Mouse (Mus musculus) erythroblast, adult 5-6 weeks (primary cell): ENCODE measurements around the gene Pde6c. TPM values are rescaled to one million over a fixed set of nuclear protein-coding genes. Genes with fewer than 3 reads are reported as not detected.

Experiments
- ATAC-seq: replicated peaks from 2 replicates; pipeline ENCODE4 v1.8.0; 2016; ENCODE audit warnings: moderate number of reproducible peaks, mild to moderate bottlenecking, moderate TSS enrichment, inconsistent platforms; ENCODE audit not compliant: poor library complexity, low FRiP score, severe bottlenecking
- total RNA-seq, 2 experiments: library from RNA; stranded (forward) in 1 of 2; stranded (reverse) in 1 of 2; fragments of 150-400 nt in 1 of 2; fragments of 200-764, 138-1000 nt in 1 of 2; gene quantifications; 2 replicates each; pipeline versions ENCODE4 v1.2.3 to v1.2.4; 2015 to 2017; ENCODE audit warnings: low replicate concordance in 2 of 2

Pde6c gene
- total RNA-seq, 2 experiments from 2014 or later: not detected

- no peak for ATAC-seq
These were observed 99.9 kb downstream of the Pde6c start for GRCm38 (mm10) chr19:38232516-38232915.

Other genes with a start within 250 kb of the Pde6c start
- gene Myof, start 89.2 kb upstream of the Pde6c start, total RNA-seq (2015; ENCODE audit: low replicate concordance): 0.96 and 7.7 TPM in 2 replicates
- gene Myof, start 89.2 kb upstream of the Pde6c start, total RNA-seq (2017; ENCODE audit: low replicate concordance): 0.70 and 1.5 TPM in 2 replicates
- 13.6 and 16.5 TPM in 2 replicates for gene Cep55, start 77.8 kb upstream of the Pde6c start, total RNA-seq (2015; ENCODE audit: low replicate concordance)
- gene Cep55, start 77.8 kb upstream of the Pde6c start, total RNA-seq (2017; ENCODE audit: low replicate concordance): 6.8 and 17.1 TPM in 2 replicates
- not detected in 2 replicates for gene Ffar4, start 35.7 kb upstream of the Pde6c start, total RNA-seq (2015; ENCODE audit: low replicate concordance)
- not detected in 2 replicates for gene Ffar4, start 35.7 kb upstream of the Pde6c start, total RNA-seq (2017; ENCODE audit: low replicate concordance)
- not detected in 2 replicates for gene Rbp4, start 7.5 kb upstream of the Pde6c start, total RNA-seq (2015; ENCODE audit: low replicate concordance)
- not detected in 2 replicates for gene Rbp4, start 7.5 kb upstream of the Pde6c start, total RNA-seq (2017; ENCODE audit: low replicate concordance)
- 6.3 and 7.3 TPM in 2 replicates for gene Fra10ac1, start 91.4 kb downstream of the Pde6c start, total RNA-seq (2015; ENCODE audit: low replicate concordance)
- gene Fra10ac1, start 91.4 kb downstream of the Pde6c start, total RNA-seq (2017; ENCODE audit: low replicate concordance): 4.5 and 6.1 TPM in 2 replicates
- 0.21 TPM in 1 of 2 replicates, not detected in the other for gene Lgi1, start 131.8 kb downstream of the Pde6c start, total RNA-seq (2015; ENCODE audit: low replicate concordance)
- gene Lgi1, start 131.8 kb downstream of the Pde6c start, total RNA-seq (2017; ENCODE audit: low replicate concordance): not detected in 2 replicates